ENCODE assay signal across 8 mouse cellular contexts in the genomic region with DNA sequence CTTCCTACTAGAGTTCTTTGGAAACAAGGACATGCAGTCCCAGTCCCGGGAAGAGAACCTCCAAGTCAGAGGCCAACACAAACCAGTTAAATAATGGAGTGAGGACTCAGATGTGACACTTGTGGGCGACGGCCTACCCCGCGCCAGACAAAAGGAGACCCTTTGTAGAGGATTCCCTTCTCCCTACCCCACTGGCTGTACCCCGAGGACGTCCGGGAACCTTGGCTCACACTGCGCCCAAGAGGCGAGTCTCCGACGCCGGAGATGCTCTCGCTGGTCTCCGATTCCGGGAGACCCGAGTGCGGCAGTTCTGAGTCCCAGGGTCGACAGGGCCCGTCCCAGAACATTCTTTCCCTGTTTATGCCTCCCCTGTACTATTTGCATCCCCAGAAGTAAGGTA. TPM values are rescaled to one million over a fixed set of nuclear protein-coding genes. Genes with fewer than 3 reads are reported as not detected.
A peak's percentile ranks its signal among the peaks of the same experiment; 100 is the strongest.
DNase-seq lines count a peak whose midpoint lies in the region; ATAC-seq and TF ChIP-seq lines count a peak whose summit lies in the region.

No protein-coding gene starts in this region.

- peaks cover 11% of the 10 kb centered on the region for H3K4me1 ChIP-seq in heart, adult 2 months (ENCODE audit: control insufficient read depth, insufficient read depth, low read length)
- H3K4me1 ChIP-seq in forebrain, embryonic 13.5 days = peaks cover 15% of the 10 kb centered on the region
- peaks cover 16% of the 10 kb centered on the region for H3K4me1 ChIP-seq in hindbrain, embryonic 13.5 days (replicated peaks)
- H3K4me1 ChIP-seq in limb, embryonic 13.5 days = peaks cover 21% of the 10 kb centered on the region
- peaks cover 17% of the 10 kb centered on the region for H3K4me1 ChIP-seq in midbrain, embryonic 15.5 days

- H3K79me2 ChIP-seq in heart, adult 2 months (replicated peaks; ENCODE audit: control insufficient read depth, insufficient read depth, low read length) = no peaks in the 10 kb centered on the region

- under 1% methylated on average over 20 of the region's 20 CpGs for WGBS in heart, adult 2 months
- WGBS in forebrain, embryonic 13.5 days = 1% methylated on average over 20 of the region's 20 CpGs
- WGBS in hindbrain, embryonic 13.5 days = under 1% methylated on average over 20 of the region's 20 CpGs
- 2% methylated on average over 20 of the region's 20 CpGs for WGBS in limb, embryonic 13.5 days
- WGBS in midbrain, embryonic 15.5 days = under 1% methylated on average over 20 of the region's 20 CpGs

- ATAC-seq in forebrain, embryonic 13.5 days = peak; percentile 47
- peak; percentile 66 for ATAC-seq in hindbrain, embryonic 13.5 days (ENCODE audit: low FRiP score)
- peak; percentile 13; the same call in 1 of the 2 replicates for ATAC-seq in limb, embryonic 13.5 days (ENCODE audit: low FRiP score, low read depth)
- ATAC-seq in midbrain, embryonic 15.5 days (replicated peaks) = peak; percentile 63

- TF ChIP-seq EP300 in heart, adult 2 months (IDR thresholded peaks at IDR 0.05; ENCODE audit: insufficient read depth, low read depth, low read length) = no peak

- peak overlapping the region; percentile 97 for H3K4me3 ChIP-seq in heart, adult 2 months
- peak overlapping the region; percentile 63 for H3K4me3 ChIP-seq in forebrain, embryonic 13.5 days
- H3K4me3 ChIP-seq in hindbrain, embryonic 13.5 days = peak overlapping the region; percentile 66
- peak overlapping the region; percentile 64 for H3K4me3 ChIP-seq in limb, embryonic 13.5 days
- H3K4me3 ChIP-seq in midbrain, embryonic 15.5 days = peak overlapping the region; percentile 68

- no peaks in the 10 kb centered on the region for H3K27me3 ChIP-seq in heart, adult 2 months (ENCODE audit: control insufficient read depth, insufficient read depth, low read length)
- 0 out of 2 replicates have a peak, but pooled peaks cover 3% of the 10 kb centered on the region for H3K27me3 ChIP-seq in forebrain, embryonic 13.5 days
- H3K27me3 ChIP-seq in hindbrain, embryonic 13.5 days = peaks cover 19% of the 10 kb centered on the region
- no peaks in the 10 kb centered on the region for H3K27me3 ChIP-seq in limb, embryonic 13.5 days
- H3K27me3 ChIP-seq in midbrain, embryonic 15.5 days (replicated peaks) = no peaks in the 10 kb centered on the region; the same call in 1 of the 2 replicates

- H3K36me3 ChIP-seq in heart, adult 2 months (ENCODE audit: control insufficient read depth, insufficient read depth, low read length) = peaks cover 6% of the 10 kb centered on the region; the same call in 1 of the 2 replicates
- no peaks in the 10 kb centered on the region for H3K36me3 ChIP-seq in forebrain, embryonic 13.5 days (ENCODE audit: poor library complexity, severe bottlenecking)
- no peaks in the 10 kb centered on the region for H3K36me3 ChIP-seq in hindbrain, embryonic 13.5 days
- H3K36me3 ChIP-seq in limb, embryonic 13.5 days = no peaks in the 10 kb centered on the region
- no peaks in the 10 kb centered on the region for H3K36me3 ChIP-seq in midbrain, embryonic 15.5 days (replicated peaks)

- H3K27ac ChIP-seq in heart, adult 2 months = peak overlapping the region; percentile 90
- H3K27ac ChIP-seq in forebrain, embryonic 13.5 days = peak overlapping the region; percentile 0; the same call in 1 of the 2 replicates
- H3K27ac ChIP-seq in hindbrain, embryonic 13.5 days = peak overlapping the region; percentile 74
- peak overlapping the region; percentile 82 for H3K27ac ChIP-seq in limb, embryonic 13.5 days
- peak overlapping the region; percentile 65 for H3K27ac ChIP-seq in midbrain, embryonic 15.5 days

- no peaks in the 10 kb centered on the region for H3K9me3 ChIP-seq in forebrain, embryonic 13.5 days (replicated peaks)
- H3K9me3 ChIP-seq in hindbrain, embryonic 13.5 days = no peaks in the 10 kb centered on the region
- H3K9me3 ChIP-seq in limb, embryonic 13.5 days = no peaks in the 10 kb centered on the region
- H3K9me3 ChIP-seq in midbrain, embryonic 15.5 days = no peaks in the 10 kb centered on the region

- DNase-seq in heart, adult 2 months = peak; percentile 50 to 71
- DNase-seq in heart, adult 8-10 months (ENCODE audit: low spot score) = no peak
- DNase-seq in adipocyte (ENCODE audit: low spot score) = peak; percentile 32
- peak; percentile 21 for DNase-seq in thymus, postnatal 0 days (ENCODE audit: low spot score)

- no peak for TF ChIP-seq POLR2A in heart, adult 2 months (IDR thresholded peaks at IDR 0.05; ENCODE audit: insufficient read depth, low read depth, low read length)

- peak overlapping the region; percentile 75 for H3K4me2 ChIP-seq in forebrain, embryonic 13.5 days
- H3K4me2 ChIP-seq in hindbrain, embryonic 13.5 days = peak overlapping the region; percentile 87
- peak overlapping the region; percentile 80 for H3K4me2 ChIP-seq in limb, embryonic 13.5 days (replicated peaks)
- H3K4me2 ChIP-seq in midbrain, embryonic 15.5 days = peak overlapping the region; percentile 95

- intact Hi-C loops in heart, adult 2 months (cut with DNase I) = loop anchor here (1.0 to 5.0 kb wide), 4 partner anchors 38 to 178 kb away; no protein-coding TSS in a partner anchor

- TF ChIP-seq CTCF in heart, adult 2 months (IDR thresholded peaks at IDR 0.05) = no peak

- peak overlapping the region; percentile 67 for H3K9ac ChIP-seq in heart, adult 2 months (ENCODE audit: low read depth, low read length)
- peak overlapping the region; percentile 66 for H3K9ac ChIP-seq in forebrain, embryonic 13.5 days
- H3K9ac ChIP-seq in hindbrain, embryonic 13.5 days = peak overlapping the region; percentile 72
- H3K9ac ChIP-seq in limb, embryonic 13.5 days = peak overlapping the region; percentile 74
- peak overlapping the region; percentile 47 for H3K9ac ChIP-seq in midbrain, embryonic 15.5 days

RNA-seq across cellular contexts. Expression of a gene that starts 0.5 kb away (rescaled TPM):
- total RNA-seq in heart, adult 2 months (2021) = 10 to 100 TPM; 13.1 to 23.5 TPM
- 4.2 and 8.4 TPM in 2 replicates for polyA plus RNA-seq in heart, adult 2 months (2012; rRNA removed)
- 10 to 100 TPM; 13.6 to 22.8 (median 16.8) TPM for total RNA-seq in heart, adult 8-10 months (2022)
- 6.1 and 6.7 TPM in 2 replicates for polyA plus RNA-seq in forebrain, embryonic 13.5 days (2015; fragmentation: Nextera tagmentation; extraction: Ambion mirVana)
- 10.0 and 10.3 TPM in 2 replicates for polyA plus RNA-seq in hindbrain, embryonic 13.5 days (2015; fragmentation: Nextera tagmentation; extraction: Ambion mirVana)
- polyA plus RNA-seq in limb, embryonic 13.5 days (2015; fragmentation: Nextera tagmentation; extraction: Ambion mirVana) = 7.3 and 7.8 TPM in 2 replicates
- 11.3 and 12.0 TPM in 2 replicates for polyA plus RNA-seq in midbrain, embryonic 15.5 days (2015; fragmentation: Nextera tagmentation; extraction: Ambion mirVana)
- 2.9 and 4.6 TPM in 2 replicates for polyA plus RNA-seq in thymus, postnatal 0 days (2015; fragmentation: Nextera tagmentation; extraction: Ambion mirVana)

Comparison
In these comparisons a context has a peak if more than half of its experiments do, and no peak if none do; other contexts are left out.
1. H3K27ac ChIP-seq: peak in every context shown above with its lines; median percentile 90 in heart, adult 2 months; 82 in limb, embryonic 13.5 days; 74 in hindbrain, embryonic 13.5 days; 65 in midbrain, embryonic 15.5 days; 0 in forebrain, embryonic 13.5 days.
2. ATAC-seq: peak in every context shown above with its lines; median percentile 66 in hindbrain, embryonic 13.5 days; 63 in midbrain, embryonic 15.5 days; 47 in forebrain, embryonic 13.5 days; 13 in limb, embryonic 13.5 days.